Mouse (Mus musculus) ES-E14 (cell line): Measurements from ENCODE around the gene 4930512M02Rik.

Experiments used
- CHD2 ChIP-seq: IDR thresholded peaks from 2 replicates; pipeline ENCODE4 v1.6.1; 2014; ENCODE audit warnings: mild to moderate bottlenecking, low read depth, low read length, inconsistent platforms
- ZC3H11A ChIP-seq: IDR thresholded peaks from 2 replicates; pipeline ENCODE4 v1.6.1; 2012; ENCODE audit warnings: low read depth, mild to moderate bottlenecking, inconsistent platforms, low read length, borderline replicate concordance

DNA sequence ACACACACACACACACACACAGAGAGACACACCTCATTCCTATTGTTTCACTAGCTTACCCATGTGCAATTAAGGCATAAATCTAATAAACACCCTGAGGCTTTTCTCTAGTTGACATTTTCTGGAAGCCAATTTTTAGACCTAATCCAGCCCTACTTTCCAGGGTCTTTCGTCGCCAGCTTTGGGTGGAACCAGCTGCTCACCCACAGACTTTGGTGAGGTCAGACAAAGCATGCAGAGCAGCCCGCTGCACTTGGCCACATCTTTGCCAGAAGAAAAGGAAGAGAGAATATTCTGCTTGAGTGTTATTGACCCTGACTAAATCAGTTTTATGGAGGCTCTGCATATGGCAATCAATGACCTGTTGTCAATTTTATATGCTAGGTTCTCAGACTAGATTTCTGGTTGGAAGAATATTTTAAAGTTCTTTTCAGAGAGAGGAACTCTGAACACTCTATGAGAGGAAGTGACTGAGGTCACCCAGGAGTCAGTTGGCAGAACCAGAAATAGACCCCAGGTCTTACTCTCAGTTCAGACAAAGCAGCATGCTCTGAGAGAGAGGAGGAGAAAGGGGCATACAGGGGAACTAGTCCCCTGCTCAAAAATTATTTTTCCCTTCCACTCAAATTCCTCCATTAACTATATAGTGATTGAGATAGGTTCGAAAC is 39.8 kb upstream of the 4930512M02Rik start:
- TF ChIP-seq ZC3H11A (no peak), CHD2 (no peak)
